Mouse (Mus musculus) E14TG2a.4 (cell line): ENCODE data around the gene Usp19.

ENCODE experiments used
- CTCF ChIP-seq: conservative IDR thresholded peaks from 2 replicates; pipeline ENCODE4 v1.5.1; 2014; ENCODE audit warnings: low read length
- POU5F1 ChIP-seq: IDR thresholded peaks from 2 replicates; pipeline ENCODE4 v1.6.1; 2014; ENCODE audit warnings: low read length, borderline replicate concordance

DNA sequence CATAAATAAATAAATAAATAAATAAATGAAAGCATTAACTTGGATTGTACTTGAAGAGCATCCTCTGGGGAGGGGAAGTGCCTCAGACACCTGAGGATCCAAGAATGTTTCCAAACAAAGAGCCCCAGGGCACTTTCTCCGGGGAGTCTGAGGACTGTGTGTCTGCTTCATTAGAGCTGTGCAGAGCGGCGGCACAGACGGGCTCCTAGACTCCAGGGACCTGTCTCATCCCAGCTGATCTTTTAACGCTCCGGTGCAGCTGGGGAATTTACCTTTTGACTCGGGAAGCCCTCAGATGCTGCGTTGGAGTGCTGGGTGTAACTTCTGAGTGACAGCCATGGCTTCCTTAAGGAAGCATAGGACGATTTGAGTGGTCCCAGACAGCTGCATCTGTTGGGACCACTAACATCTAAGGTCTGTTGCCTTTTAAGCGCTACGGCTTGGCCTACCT, 29.2 kb upstream of the Usp19 start, which contains the start of gene Klhdc8b:
- no peak for TF ChIP-seq CTCF
- no peak for TF ChIP-seq POU5F1
